Mouse (Mus musculus) midbrain, embryonic 11.5 days (tissue): ENCODE measurements around the gene Srebf2. TPM values are rescaled to one million over a fixed set of nuclear protein-coding genes. Genes with fewer than 3 reads are reported as not detected.

Experiments
- ATAC-seq: fragments of 200-750 bp; cut with Nextera tagmentation; 2 replicates; pipeline ENCODE4 v1.8.0; 2017; ENCODE audit warnings: moderate TSS enrichment, moderate library complexity; ENCODE audit not compliant: low FRiP score
- DNase-seq: peaks from one replicate; pipeline ENCODE4 v3.0.0; 2015; ENCODE audit warnings: low spot score; ENCODE audit errors: missing footprints
- H3K27ac ChIP-seq: fragments of 300-500 bp; sonication (generic); 2 replicates; pipeline ENCODE4 v1.5.1; 2014; ENCODE audit warnings: low read depth, low read length
- H3K27me3 ChIP-seq: fragments of 300-500 bp; sonication (generic); 2 replicates; pipeline ENCODE4 v1.6.1; 2014; ENCODE audit warnings: mild to moderate bottlenecking, low read length, moderate library complexity, mixed read lengths; ENCODE audit not compliant: control insufficient read depth, insufficient read depth
- H3K36me3 ChIP-seq: fragments of 300-500 bp; sonication (generic); 2 replicates; pipeline ENCODE4 v1.6.1; 2014; ENCODE audit warnings: mild to moderate bottlenecking, low read length, moderate library complexity, mixed read lengths; ENCODE audit not compliant: control insufficient read depth, insufficient read depth
- H3K4me1 ChIP-seq: fragments of 300-500 bp; sonication (generic); 2 replicates; pipeline ENCODE4 v1.6.1; 2014; ENCODE audit warnings: low read length; ENCODE audit not compliant: control insufficient read depth, insufficient read depth
- H3K4me2 ChIP-seq: fragments of 300-500 bp; sonication (generic); 2 replicates; pipeline ENCODE4 v1.6.1; 2014; ENCODE audit warnings: mild to moderate bottlenecking, moderate library complexity
- H3K4me3 ChIP-seq: fragments of 300-500 bp; sonication (generic); 2 replicates; pipeline ENCODE4 v1.5.1; 2014; ENCODE audit warnings: low read depth, low read length
- H3K9ac ChIP-seq: fragments of 300-500 bp; sonication (generic); 2 replicates; pipeline ENCODE4 v1.6.1; 2014; ENCODE audit warnings: low read length
- H3K9me3 ChIP-seq: fragments of 300-500 bp; sonication (generic); 2 replicates; pipeline ENCODE4 v1.6.1; 2016; ENCODE audit warnings: low read length; ENCODE audit not compliant: control insufficient read depth
- WGBS: fragments of 180-500 bp; shearing (Covaris S2); extraction: QIAGEN DNeasy Blood & Tissue Kit; methylation state at CpG from one replicate; pipeline ENCODE4 v1.1.7; 2014; 5-methylcytosine and 5-hydroxymethylcytosine counted together
- polyA plus RNA-seq: library from polyadenylated mRNA; unstranded; fragments of >200 nt; fragmentation: Nextera tagmentation; extraction: Ambion mirVana; gene quantifications from 2 replicates; pipeline ENCODE4 v1.2.1, GENCODE M21; 2014

Gene Srebf2
- polyA plus RNA-seq, 1 experiment from 2014 or later = 170 TPM

DNA sequence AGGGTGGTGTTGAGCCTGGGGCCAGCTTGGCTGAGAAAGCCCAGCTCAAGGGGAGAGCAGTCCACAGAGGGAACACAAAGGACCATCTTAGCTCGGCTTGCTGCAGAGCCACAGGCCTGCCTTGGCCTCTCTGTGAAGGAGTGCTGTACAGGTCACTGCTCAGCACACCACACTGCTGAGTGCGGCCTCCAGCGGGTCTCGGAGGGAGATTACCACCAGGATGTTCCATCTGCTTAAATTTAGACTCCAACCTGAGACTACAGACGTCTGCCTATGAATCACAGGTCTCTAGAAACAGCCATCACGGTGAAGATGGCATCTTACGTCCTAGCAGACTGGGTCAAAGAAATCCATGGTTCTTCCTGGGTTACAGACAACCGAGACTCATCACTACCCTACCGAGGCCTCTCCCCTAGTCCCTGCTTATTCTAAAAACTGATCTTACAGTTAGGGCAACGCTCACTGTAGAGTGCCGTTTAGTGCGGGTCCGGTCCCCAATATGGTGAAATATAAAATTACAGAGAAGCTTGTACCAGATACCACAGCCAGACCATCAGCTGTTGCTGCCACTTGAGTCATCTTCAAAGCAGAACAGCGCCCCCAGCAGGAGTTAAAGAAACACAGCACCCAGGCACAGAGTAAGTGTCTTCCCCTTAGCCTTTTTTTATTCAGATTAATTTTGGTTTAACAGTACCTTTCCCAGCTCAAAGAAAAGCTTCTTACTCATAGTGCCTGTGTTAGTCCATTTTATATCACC lies 74.3 kb downstream of the Srebf2 start:
- H3K9ac ChIP-seq = no peak overlapping the region
- ATAC-seq (no peak), DNase-seq (no peak)
- H3K36me3 ChIP-seq = no peaks in the 10 kb centered on the region
- no peak overlapping the region for H3K4me2 ChIP-seq
- WGBS = 66% methylated on average over 14 of the region's 14 CpGs
- H3K27ac ChIP-seq = no peak overlapping the region
- H3K9me3 ChIP-seq = no peaks in the 10 kb centered on the region
- peaks cover 14% of the 10 kb centered on the region for H3K27me3 ChIP-seq
- H3K4me1 ChIP-seq = peaks cover 14% of the 10 kb centered on the region
- no peak overlapping the region for H3K4me3 ChIP-seq

GRCm38 (mm10) chr15:82223251-82223650 lies 76.3 kb downstream of the Srebf2 start:
- H3K4me3 ChIP-seq = no peak overlapping the region
- H3K4me2 ChIP-seq = peak overlapping the region; percentile 47

DNA sequence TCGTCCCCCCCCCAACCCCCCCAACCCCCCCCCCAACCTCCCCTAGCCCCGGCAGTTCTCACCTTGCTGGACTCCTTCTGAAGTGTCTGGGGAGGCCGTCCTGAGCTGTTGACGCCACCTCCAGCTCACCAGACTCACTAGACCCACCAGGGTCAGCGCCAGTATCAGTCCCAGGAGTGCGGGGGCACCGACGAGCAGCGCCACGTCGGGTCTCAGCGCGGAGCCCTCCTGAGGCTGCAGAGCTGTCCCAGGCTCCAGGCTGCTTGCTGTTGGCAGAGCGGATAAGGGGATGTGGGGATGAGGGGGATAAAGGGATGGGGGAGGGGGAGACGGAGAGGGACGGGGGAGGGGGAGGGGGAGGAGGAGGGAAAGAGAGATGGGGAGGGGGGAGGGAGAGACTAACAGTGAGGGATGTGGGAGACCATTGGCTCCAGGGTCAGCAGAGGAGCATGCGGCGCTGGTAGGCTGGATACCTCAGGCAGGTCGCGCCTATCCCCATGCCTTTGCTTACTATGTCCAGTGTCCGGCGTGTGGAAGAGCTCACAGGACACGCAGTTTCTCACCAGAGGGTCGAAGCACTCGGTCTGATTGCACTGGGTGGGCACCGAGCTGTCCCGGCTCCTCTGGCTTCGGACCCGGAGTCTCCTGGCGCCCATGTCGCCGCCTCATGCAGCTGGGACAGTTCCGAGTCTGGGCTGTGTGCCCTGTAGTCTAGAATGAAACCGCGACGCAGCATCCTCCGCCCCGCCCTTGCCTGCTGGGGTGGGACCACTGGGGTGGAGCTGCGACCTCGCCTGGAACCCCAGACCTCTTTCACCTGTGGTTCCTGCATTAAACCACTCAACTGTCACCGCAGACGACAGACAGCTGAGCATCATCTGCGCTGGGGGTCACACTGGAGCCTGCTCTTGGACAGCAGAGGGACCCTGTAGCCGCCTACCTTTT lies 76.9 kb downstream of the Srebf2 start, which contains the start of gene Tnfrsf13c:
Gene Tnfrsf13c (minus strand): TSS at position 713 of the 945 bp plus-strand sequence.
- Histone ChIP-seq H3K27me3 (peaks cover 11% of the 10 kb centered on the region), H3K4me3 (peak within 1 kb of the TSS; percentile 21), H3K36me3 (no peaks in the 10 kb centered on the region), H3K4me1 (peaks cover 3% of the 10 kb centered on the region), H3K9me3 (no peaks in the 10 kb centered on the region), H3K4me2 (peak within 1 kb of the TSS; percentile 47), H3K9ac (peak within 1 kb of the TSS; percentile 34), H3K27ac (no peak within 1 kb of the TSS)
- ATAC-seq (peak; percentile 61), DNase-seq (no peak)
- 1% methylated on average over 43 of the region's 44 CpGs for WGBS

More at GRCm38 (mm10) chr15:82223251-82223650, 76.3 kb downstream of the Srebf2 start:
- Histone ChIP-seq H3K27me3 (peaks cover 11% of the 10 kb centered on the region), H3K9ac (no peak overlapping the region), H3K36me3 (no peaks in the 10 kb centered on the region), H3K27ac (no peak overlapping the region), H3K9me3 (no peaks in the 10 kb centered on the region), H3K4me1 (peaks cover 3% of the 10 kb centered on the region)
- DNase-seq (no peak), ATAC-seq (0 out of 2 replicates have a peak, but pooled peaks have one; percentile 9)
- WGBS = 69% methylated on average over 7 of the region's 7 CpGs

DNA sequence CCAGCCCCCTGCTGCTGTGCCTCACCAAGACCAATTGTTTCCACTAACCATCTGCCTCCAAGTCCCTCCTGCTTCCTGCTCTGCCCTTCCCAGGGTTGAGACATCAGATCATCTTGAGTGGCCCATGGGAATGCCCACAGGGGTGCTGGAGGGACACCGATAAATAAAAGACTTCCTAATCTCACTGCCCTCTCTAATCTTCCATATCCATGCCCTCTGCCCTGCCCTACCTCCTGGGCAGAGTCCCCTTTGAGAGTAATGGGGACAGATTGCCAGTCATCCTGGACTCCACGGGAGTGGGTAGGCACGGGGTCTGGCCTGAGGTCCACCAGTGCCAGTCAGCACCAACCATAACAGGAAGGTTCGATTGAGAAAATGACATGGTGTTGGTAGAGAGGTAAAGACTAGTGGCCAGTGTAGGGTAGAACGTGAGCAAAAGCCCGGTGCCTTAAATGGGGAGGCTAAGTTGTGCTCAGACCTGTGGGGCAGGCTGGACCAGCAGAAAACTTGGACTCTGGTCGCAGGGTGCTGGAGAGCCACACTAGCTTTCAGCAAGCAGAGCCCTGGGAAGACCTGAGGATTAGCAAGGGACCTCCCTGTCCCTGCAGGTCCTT lies 77.7 kb downstream of the Srebf2 start:
- Histone ChIP-seq H3K4me1 (peaks cover 2% of the 10 kb centered on the region), H3K9me3 (no peaks in the 10 kb centered on the region), H3K4me3 (no peak overlapping the region), H3K27ac (no peak overlapping the region), H3K9ac (0 out of 2 replicates have a peak overlapping the region, but pooled peaks have one; percentile 34), H3K4me2 (peak overlapping the region; percentile 47), H3K36me3 (no peaks in the 10 kb centered on the region), H3K27me3 (peaks cover 11% of the 10 kb centered on the region)
- DNase-seq (no peak), ATAC-seq (no peak)
- WGBS = 25% methylated on average over 7 of the region's 7 CpGs

DNA sequence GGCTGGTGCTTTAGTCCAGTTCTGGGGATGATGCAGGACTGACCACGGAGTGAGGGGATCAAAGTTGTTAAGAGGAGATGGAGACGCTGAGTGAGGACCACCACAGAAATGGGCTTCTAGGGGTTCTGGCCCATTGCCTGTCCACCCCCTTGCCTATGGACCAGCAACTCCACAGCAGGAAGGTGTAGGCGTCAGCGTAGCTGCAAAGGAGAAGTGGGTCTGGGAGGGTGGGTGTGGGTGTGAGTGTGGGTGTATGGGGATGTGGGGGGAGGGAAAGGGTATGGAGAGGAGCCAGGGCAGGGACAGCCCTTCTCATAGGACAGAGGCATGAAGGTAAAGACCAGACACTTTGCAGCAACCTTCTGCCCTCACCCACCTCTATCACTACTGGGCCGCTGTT lies 78.8 kb downstream of the Srebf2 start:
- no peaks in the 10 kb centered on the region; the same call in 1 of the 2 replicates for H3K4me1 ChIP-seq
- ATAC-seq (no peak), DNase-seq (no peak)
- H3K27me3 ChIP-seq = peaks cover 11% of the 10 kb centered on the region
- no peak overlapping the region for H3K4me3 ChIP-seq
- no peak overlapping the region for H3K27ac ChIP-seq
- WGBS = 84% methylated on average over 5 of the region's 5 CpGs
- H3K9me3 ChIP-seq = no peaks in the 10 kb centered on the region
- no peaks in the 10 kb centered on the region for H3K36me3 ChIP-seq
- no peak overlapping the region for H3K9ac ChIP-seq
- no peak overlapping the region for H3K4me2 ChIP-seq

GRCm38 (mm10) chr15:82229542-82230045 lies 82.6 kb downstream of the Srebf2 start:
- Histone ChIP-seq H3K9me3 (no peaks in the 10 kb centered on the region), H3K9ac (peak overlapping the region; percentile 14; the same call in 1 of the 2 replicates), H3K4me2 (no peak overlapping the region), H3K27me3 (peaks cover 6% of the 10 kb centered on the region), H3K4me3 (no peak overlapping the region), H3K36me3 (peaks cover under 1% of the 10 kb centered on the region; the same call in 1 of the 2 replicates), H3K4me1 (no peaks in the 10 kb centered on the region; the same call in 1 of the 2 replicates), H3K27ac (no peak overlapping the region)
- 50% methylated on average over 11 of the region's 11 CpGs for WGBS
- no peak for DNase-seq
- ATAC-seq = no peak

DNA sequence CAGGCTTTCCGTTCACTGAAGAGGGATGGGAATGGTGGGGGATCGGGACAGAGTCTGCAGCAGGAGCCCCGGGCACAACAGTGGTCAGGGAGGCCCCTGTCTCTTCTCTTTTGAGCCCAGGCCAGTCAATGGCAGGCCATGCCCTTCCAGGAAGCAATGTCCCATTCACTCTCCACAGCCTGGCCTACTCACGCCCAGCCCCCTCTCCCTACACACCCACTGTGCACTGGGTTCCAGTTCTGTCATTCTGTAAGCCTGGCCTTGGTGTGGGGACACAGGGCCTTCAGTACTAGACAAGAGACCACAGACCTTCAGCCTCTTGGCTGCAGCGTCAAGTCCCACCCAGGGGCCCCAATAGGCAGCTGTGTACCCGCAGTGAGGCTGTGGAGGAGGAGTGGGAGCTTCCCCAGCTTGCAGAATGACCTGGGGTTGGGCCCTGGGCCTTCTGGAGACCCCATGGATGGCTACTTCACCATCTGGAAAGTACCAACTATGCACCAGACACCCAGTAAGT lies 83.2 kb downstream of the Srebf2 start:
- H3K9ac ChIP-seq = peak overlapping the region; percentile 14; the same call in 1 of the 2 replicates
- H3K4me1 ChIP-seq = no peaks in the 10 kb centered on the region
- peaks cover 2% of the 10 kb centered on the region for H3K27me3 ChIP-seq
- H3K9me3 ChIP-seq = no peaks in the 10 kb centered on the region
- WGBS = 70% methylated on average over 6 of the region's 6 CpGs
- H3K4me3 ChIP-seq = no peak overlapping the region
- H3K27ac ChIP-seq = no peak overlapping the region
- peaks cover 2% of the 10 kb centered on the region; the same call in 1 of the 2 replicates for H3K36me3 ChIP-seq
- ATAC-seq (no peak), DNase-seq (no peak)
- H3K4me2 ChIP-seq = no peak overlapping the region

- Histone ChIP-seq H3K4me2 (no peak overlapping the region), H3K27ac (no peak overlapping the region), H3K9me3 (no peaks in the 10 kb centered on the region), H3K4me3 (no peak overlapping the region), H3K36me3 (peaks cover 2% of the 10 kb centered on the region; the same call in 1 of the 2 replicates), H3K27me3 (no peaks in the 10 kb centered on the region), H3K4me1 (no peaks in the 10 kb centered on the region), H3K9ac (no peak overlapping the region)
- ATAC-seq = no peak
- 83% methylated on average over 4 of the region's 4 CpGs for WGBS
- DNase-seq = no peak
These were observed 84.1 kb downstream of the Srebf2 start for GRCm38 (mm10) chr15:82231100-82231499.
